Mouse (Mus musculus) heart, adult 11 months (tissue): ENCODE results near the gene Lamtor4.
"Not testable (repeated sequence)": the region's sequence is repeated elsewhere in the genome, so short reads cannot be mapped to it uniquely, and the experiment has no call there.

Experiments
- DNase-seq: peaks from one replicate; pipeline ENCODE4 v3.0.0; 2022

The Lamtor4 gene

GRCm38 (mm10) chr5:138255353-138256093, at the start of gene Lamtor4:
Lamtor4 (plus strand) TSS chr5:138255482.
- DNase-seq = peak; percentile 100

- DNase-seq = peak; percentile 93
Observed at GRCm38 (mm10) chr5:138207253-138207652, 48.0 kb upstream of the Lamtor4 start.

GRCm38 (mm10) chr5:138207873-138208272, 47.4 kb upstream of the Lamtor4 start:
- DNase-seq = no peak

DNA sequence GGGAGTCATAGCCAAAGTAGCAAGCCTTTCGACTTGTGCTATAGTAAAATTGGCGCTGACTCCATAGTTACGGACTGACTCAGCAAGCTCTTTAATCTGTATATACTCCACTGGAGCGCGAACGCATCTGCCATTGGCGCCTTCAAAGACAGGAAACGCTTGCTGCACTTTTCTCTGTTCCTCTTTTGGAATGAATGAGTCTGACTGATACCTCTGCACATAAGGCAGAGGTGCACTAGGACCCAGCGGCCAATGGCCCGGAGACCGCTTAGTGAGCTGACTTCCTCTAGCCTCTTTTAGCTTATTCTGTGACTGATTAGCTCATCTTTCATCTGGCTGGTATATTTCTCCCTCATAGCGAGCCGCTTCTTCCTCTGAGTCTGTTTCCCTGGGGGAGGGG, 38.6 kb upstream of the Lamtor4 start:
- DNase-seq = not testable (repeated sequence)

DNA sequence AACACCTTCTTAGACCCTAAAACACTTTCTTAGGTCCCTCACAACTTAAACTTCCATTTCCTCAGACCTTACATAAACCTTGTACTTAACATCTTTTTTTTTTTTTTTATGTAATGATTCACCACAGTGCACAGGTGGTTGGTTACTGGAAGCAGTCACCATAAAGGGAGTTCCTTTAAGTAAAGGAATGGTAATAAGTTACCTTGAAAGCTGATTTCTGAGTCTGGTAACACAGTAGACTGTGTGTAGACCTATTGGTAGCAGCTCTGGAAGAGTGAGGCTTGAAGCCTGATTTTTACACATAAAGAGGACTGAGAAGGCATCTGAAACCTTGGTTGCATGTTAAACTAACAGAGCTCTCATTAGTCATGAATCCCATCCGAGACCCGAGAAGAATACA, 35.4 kb upstream of the Lamtor4 start:
- DNase-seq = no peak

DNA sequence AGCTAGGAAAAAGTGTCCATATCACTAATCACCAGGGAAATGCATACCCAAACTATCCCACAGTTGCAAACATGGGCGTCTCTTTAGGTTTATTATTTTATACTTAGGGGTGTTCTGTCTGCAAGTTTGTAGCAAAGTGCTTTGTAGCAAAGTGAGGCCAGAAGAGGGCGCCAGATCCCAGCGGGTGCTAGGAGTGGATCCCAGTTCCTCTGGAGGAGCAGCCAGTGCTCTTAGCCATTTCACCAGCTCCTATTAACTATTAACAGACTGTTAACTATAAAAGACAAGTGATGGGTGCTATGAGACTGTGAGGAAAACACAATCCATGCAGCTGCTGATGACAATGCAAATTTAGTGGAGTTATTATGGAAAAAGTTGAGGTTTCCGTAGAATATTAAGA, 33.2 kb upstream of the Lamtor4 start:
- peak; percentile 96 for DNase-seq

- DNase-seq = peak; percentile 78
Observed at GRCm38 (mm10) chr5:138223287-138223686, 32.0 kb upstream of the Lamtor4 start.

DNA sequence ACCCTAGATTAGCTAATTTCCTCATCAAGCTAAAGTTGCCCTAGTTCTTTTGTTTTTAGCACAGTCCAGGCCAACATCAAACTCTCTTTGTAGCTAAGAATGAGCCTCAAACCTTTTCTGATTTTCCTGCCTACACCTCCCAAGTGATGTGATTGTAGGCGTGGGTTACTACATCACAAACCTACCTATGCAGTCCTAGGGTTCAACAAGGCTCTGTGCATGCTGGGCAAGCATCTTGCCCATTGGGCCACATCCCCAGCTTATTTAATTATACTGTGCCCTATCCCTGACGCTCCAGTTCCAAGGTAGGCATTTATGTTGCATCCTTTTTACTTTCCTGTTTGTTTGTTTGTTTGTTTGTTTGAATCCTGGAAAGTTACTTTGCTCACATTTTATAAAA, 29.6 kb upstream of the Lamtor4 start, which contains the start of gene Nxpe5:
Nxpe5 (plus strand) TSS at position 199 of the 400 bp plus-strand sequence.
- DNase-seq = peak; percentile 75

DNA sequence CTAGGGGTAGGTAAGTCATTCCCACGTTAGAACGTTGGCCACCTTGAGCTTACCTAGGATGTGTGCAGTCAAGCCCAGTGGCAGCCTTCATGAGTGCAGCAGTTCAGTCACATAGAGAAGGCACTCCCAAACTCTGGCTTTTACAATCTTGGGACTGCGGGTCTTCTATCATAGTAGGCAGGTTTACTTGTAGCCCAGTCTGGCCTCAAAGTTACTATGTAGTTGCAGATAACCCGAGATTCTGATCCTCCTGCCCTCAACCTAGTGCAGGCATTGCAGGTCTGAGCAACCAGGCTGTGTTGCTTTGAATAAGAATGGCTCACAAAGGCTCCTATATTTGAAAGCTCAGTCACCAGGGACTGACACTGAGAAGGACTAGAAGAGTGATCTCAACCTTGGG, 28.8 kb upstream of the Lamtor4 start:
- DNase-seq = peak; percentile 78

GRCm38 (mm10) chr5:138227367-138227766, 27.9 kb upstream of the Lamtor4 start:
- DNase-seq = peak; percentile 88

DNA sequence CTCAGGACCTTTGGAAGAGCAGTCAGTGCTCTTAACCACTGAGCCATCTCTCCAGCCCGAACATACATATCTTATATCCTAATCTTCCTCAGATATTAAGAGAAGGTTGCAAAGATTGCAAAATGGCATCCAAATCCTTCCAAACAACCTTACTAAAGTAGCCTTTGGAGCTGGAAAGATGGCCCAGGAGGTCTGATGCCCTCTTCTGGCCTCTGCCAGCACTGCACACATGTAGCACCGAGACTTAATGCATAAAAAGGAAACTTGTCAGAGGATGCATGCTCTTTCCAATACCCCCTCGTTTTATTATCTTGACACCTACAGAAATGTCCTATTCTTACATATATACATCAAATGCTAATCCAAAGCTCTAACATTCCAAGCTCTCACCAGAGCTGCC, 27.3 kb upstream of the Lamtor4 start:
- peak; percentile 83 for DNase-seq

- peak; percentile 85 for DNase-seq
Observed at GRCm38 (mm10) chr5:138229511-138229910, 25.8 kb upstream of the Lamtor4 start.

DNA sequence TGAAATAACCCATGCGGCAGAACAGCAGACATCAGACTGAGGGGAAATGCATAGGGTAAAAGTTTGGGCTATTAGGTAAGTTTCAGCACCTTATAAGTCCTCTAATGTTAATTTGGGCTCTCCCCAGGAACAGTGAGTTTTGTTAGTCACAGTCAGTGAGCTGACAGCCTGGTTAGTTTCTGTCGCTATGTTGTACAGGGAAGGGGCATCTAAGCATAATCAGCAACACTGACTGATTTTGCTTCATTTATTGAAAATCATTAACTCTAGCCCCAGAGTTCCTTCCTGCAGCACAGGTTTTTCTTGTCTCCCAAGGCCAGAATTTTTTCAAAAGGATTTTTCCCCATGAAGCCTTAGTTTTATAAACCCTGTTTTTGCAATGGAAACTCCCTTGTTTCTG, 21.5 kb upstream of the Lamtor4 start:
- no peak for DNase-seq

GRCm38 (mm10) chr5:138234224-138234623, 21.1 kb upstream of the Lamtor4 start:
- DNase-seq = no peak

GRCm38 (mm10) chr5:138241511-138241910, 13.8 kb upstream of the Lamtor4 start:
- peak; percentile 75 for DNase-seq

DNA sequence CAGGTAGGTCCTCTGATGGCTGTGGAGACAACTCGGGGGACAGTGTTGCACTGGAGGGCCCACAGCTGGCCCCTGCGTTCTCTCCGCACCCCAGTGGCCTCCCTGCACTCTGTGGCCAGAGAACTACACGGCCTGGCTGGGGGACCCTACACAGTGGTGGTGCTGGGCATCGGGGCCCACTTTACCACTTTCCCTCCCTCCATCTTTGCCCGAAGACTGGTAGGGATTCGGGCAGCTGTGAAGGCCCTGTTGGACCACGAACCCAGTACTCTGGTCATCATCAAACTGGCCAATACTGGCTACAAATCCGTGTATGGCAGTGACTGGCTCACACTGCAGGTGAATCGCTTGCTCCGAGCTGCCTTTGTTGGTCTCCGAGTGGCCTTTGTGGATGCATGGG, 4.1 kb upstream of the Lamtor4 start:
- peak; percentile 92 for DNase-seq

- peak; percentile 66 for DNase-seq
Observed at GRCm38 (mm10) chr5:138253061-138253460, 2.2 kb upstream of the Lamtor4 start.

- DNase-seq = no peak
Observed at GRCm38 (mm10) chr5:138256094-138256467, 799 bp downstream of the Lamtor4 start.

- DNase-seq = peak; percentile 92
Observed at GRCm38 (mm10) chr5:138256966-138257584, 1.8 kb downstream of the Lamtor4 start.

- no peak for DNase-seq
Observed at GRCm38 (mm10) chr5:138257585-138257978, 2.3 kb downstream of the Lamtor4 start.

DNA sequence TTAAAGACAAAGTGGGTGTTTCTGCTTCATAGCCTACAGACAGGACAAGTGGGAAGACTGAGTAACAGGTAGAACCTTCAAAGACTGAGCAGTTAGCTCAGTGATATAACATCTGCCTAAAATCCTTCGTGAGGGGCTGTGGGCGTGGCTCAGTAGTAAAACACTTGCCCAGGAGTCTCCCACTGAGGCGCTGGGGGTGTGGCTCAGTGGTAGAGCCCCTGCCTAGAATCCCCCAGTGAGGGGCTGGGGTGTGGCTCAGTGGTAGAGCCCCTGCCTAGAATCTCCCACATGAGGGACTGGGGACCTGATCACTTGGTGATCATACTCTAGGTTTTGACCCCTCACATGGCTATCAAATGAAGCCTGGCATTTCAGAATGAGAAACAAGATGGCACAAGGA, 2.8 kb downstream of the Lamtor4 start:
- peak; percentile 85 for DNase-seq

DNA sequence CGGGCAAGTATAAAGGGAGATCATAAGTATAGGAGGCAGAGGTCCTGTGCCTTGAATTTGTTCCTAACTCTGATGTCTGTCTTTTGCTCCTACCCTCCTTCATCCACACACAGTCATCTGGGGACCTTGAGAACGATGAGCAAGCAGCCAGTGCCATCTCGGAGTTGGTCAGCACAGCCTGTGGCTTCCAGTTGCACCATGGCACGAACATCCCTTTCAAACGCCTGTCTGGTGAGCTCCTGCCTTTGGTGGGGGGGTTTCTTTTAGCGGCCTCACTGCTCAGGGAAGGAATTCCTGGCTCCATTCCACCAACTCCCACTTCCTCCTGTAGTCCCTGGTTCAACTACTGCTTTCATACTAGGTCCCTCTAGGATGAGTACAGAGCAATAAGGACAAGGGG, 3.3 kb downstream of the Lamtor4 start:
- DNase-seq = peak; percentile 88

DNA sequence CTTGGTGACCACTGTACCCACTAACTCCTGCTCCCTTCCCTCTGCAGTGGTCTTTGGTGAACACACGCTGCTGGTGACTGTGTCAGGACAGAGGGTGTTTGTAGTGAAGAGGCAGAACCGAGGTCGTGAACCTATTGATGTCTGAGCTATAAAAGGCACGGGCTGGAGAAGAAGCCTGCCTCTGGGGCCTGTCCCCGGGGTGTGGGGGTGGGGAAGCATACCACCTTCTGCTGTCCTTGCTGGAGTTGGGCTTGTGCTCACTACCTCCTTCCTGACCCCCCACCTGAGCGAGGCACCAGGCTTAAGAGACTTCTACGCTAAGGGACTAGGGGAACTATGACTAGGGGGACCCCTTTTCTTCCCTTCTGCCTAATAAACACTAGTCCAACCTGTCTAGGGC, 3.7 kb downstream of the Lamtor4 start:
- DNase-seq = peak; percentile 87

DNA sequence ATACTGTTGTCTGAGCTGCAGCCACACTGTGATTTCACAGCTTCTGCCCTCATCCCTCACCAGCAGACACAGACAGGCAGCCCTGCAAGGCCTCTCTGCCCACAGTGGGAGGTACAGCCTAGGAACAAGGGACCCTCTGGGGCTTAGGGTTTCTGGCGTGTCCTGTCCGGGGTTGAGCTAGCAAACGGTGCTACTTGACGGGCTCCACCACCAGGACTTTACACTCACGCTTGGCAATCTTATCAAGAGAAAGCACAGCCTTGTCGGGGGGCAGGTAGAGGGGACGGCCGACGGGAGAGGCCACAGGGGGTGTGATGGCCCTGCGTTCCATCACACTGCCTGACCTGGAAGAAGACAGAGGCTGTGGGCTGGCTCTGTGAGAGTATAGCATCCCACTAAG, 4.8 kb downstream of the Lamtor4 start:
- DNase-seq = peak; percentile 88

DNA sequence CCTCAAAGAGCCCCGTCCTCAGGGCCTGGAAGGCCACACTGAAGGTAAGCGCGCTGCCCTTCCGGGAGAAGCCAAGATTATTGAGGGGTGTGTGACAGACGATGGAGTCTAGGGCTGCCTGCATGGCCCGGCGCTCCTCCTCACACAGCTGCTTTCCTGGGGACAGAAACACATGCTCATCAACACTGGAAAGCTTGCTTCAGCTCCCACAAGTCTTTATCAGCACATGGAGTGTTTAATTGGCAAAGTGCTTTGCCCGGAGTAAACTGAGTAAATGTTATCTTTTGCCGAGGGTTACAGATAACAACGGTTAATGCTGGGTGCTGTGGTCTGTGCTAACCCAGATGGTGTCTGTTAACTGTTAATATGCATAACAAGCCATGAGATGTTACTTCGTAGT, 5.6 kb downstream of the Lamtor4 start:
- DNase-seq = peak; percentile 74
